Mouse (Mus musculus): ENCODE data around the gene Rab6a.
"Not testable (repeated sequence)": the region's sequence is repeated elsewhere in the genome, so short reads cannot be mapped to it uniquely, and the experiment has no call there.

Gene Rab6a

DNA sequence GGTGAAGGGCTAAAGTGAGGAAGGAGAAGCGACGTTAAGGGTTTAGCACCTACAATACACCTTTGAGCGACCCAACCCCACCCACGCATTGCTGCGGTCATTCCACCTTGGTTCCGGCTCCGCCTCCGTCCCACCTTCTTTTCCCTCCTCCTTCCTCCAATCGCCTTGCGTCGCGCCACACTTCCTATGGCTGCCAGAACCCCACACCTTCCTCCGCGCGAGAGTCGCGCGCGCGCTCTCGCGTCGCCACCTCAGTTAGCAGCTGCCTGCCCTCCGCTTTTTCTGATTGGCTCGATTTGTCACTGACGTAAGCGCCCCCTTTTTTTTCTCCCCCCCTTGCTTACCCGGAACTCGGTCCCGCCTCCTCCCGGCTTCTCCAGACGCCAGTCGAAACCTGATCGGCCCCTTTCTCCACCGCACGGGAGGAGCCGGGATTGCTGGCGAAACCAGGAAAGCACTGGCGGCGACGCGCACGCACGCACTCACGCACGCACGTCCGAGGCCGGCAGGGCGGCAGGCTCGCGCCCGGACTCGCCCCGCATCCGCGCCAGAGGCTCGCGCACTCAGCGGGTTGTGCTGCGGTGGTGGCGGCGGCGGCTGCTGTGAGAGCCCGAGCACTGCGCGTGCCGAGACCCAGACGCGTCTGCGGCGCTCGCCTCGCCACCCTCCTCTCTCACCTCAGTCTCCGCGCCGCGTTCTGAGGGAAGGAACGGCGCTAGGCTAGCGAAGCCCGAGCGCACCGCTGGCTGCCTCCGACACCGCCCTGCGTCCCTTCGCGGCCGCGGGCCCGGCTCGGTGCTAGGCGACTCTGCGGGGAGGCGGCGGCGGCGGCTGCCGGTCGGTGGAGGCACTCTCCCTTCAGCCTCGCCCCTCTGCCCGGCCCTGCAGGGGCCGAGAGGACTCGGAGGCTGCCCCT is at the start of gene Rab6a:
TSS of gene Rab6a (plus strand) at position 197 of the 916 bp plus-strand sequence.
- DNase-seq: peak; percentile 96

DNA sequence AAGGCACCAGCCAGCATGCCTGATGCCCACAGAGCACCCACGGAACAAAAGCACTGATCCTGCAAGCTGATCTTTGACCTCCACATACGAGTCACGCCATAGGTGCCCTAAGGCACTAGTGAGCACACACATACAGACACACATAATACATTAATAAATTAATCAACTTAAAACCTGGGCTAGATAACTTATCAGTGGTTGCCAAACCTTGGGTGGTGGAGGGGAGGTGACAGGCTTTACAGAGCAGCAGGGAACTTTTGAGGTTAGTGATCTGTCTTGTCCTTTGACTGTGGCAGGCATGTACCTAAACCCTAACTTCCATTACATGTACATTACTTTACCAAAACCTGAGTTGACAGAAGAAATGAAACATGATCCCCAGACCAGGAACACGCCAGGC is 47.9 kb upstream of the Rab6a start:
- DNase-seq: no peak

- no peak for DNase-seq
Measured at GRCm38 (mm10) chr7:100561861-100562587, 45.2 kb upstream of the Rab6a start.

GRCm38 (mm10) chr7:100567238-100567637 is 40.0 kb upstream of the Rab6a start:
- DNase-seq: not testable (repeated sequence)

DNA sequence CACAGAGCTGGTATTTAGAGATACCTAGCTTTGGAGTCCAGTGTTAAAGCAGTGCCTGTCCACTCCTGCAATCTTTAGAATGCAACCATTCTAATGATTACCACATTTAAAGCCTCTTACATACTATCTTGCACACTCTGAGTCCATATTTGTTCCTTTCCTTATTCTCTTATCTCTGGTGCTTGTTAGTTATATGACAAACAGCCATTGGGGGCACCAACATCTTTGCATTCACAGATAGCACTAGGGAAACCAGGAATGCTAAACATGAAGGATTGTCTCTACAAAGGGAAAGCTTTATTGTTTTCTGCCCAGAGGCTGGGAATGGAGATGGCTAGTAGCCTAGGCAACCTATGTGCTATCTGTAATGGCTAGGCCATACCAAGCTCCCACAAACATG is 37.3 kb upstream of the Rab6a start:
- no peak for DNase-seq

DNA sequence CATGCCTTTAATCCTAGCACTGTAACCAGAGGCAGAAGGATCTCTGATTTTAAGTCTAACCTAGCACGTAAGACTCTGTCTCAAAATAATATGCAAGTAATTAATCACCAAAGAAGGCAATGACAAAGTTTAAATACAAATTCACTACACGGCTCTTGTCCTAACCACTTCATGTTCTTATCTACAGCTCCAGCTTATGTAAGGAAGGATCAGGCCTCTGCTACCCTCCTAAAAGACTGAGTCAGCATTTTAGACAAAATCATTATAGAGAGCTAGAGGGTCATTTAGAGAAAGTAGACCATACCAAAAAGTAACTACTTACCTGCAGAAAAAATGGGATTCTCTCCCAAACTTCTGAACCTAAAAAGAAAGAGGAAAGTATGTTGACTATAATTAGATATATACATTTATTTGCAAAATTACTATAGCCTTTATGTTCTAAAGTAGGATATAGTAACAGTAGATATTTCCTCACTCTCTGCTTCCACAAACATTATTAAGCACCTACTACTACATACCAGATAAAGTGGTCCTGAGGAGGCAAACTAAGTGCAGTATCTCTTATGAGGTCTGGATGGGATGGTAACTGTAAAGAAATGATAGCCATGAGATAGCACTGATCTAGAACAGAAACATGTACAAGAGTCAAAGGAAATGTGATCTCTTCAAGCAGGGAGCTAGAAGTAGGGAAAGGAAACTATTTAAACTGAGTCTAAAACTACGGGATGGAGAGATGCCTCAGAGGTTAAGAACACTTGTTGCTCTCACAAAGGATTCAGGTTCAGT is 36.1 kb upstream of the Rab6a start:
- DNase-seq: no peak

DNA sequence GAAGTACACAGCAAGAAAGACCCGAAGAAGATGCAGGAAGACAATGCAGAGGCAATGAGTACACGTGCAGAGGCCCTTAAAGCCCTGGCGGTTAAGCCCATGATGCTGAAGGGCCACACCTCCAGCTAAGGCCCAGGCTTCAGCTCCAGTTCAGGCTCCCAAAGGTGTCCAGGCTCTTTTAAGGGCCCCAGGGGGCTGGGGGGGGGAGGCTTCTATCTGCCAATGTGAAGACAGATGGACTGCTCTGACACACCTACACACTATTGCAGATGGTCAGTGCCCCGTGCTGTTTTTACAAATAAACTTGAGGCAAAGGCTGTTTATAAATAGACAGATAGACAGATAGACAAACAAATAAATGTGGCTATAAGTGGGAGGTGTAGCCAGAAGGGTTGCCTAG is 35.1 kb upstream of the Rab6a start:
- DNase-seq: no peak

DNA sequence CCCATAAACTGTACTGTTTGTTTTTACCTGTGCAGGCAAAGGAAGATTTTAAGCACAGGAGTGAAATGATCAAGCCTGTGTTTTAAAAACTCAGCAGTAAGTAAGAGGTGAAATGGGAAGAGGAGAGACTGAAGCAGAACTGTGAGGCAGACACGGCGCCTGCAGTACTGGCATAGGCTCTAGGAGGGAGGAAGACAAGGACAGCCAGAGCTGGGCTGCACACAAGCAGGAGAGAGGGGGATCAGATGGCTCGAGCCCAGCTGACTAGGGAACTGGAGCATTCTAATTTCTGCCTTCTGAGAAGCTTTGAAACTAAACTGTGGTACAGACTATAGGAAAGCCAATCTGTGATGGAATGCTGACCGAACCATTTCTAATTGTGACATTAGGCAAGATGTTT is 34.5 kb upstream of the Rab6a start:
- DNase-seq: no peak

- DNase-seq: no peak
Measured at GRCm38 (mm10) chr7:100578794-100579193, 28.4 kb upstream of the Rab6a start.

GRCm38 (mm10) chr7:100582235-100582634 is 25.0 kb upstream of the Rab6a start:
- DNase-seq: no peak

DNA sequence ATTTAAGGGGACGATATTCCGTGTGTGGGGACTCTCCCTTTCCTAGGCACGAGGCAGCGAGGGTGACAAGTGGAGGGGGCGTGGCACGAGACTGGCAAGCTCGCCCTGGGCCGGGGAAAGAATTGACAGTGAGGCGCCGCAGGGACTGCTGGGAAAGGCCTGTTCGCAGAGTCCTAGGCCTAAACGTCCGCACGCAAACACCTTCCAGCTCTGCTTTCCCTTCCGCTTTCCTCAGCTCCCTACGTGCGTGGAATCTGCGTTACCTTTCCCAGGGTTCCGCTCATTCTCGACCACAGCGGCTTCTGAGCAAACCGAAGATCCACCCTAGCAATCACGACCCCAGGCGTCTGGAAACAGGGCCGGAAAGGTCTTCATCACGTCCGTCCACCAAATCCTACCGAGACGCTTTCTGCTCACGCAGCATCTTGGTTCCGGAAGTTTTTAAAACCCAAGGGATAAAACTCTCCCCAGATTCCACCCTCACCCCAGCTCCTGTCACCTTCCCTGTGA is 24.4 kb upstream of the Rab6a start:
- peak; percentile 96 for DNase-seq

DNA sequence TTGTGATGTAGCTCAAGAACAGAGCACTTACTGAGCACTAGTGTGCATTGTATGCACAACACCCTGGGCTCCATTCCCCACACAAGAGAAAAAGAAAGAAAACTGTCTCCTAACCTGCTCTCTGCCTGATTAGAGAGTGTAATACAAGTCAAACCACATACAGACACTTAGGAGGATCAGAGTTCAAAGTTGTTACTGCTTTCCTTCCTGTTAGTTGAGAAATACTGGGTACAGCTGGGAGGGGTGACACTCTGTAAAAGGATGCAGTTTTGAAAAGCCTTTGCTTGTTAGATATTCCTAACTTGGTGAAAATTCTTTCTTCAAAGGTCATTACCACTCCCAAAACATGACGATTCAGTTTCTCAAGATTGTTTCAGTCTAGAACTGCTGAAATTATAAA is 17.4 kb upstream of the Rab6a start:
- no peak for DNase-seq

DNA sequence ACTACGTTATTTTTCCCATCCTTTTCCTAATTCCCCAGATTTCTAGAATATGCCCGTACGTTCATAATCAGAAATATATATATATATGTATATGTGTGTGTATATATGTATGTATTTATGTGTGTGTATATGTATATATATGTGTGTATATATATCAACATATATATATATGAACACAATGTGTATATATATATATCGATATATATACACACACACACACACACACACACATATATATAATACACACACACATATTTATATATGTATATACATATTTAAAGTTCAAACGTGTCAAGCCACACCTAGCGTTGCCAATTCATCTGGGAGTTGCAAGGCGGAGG is 16.7 kb upstream of the Rab6a start:
- DNase-seq: no peak

GRCm38 (mm10) chr7:100590845-100591521 is 16.2 kb upstream of the Rab6a start:
- peak; percentile 90 for DNase-seq

- DNase-seq: no peak
Measured at GRCm38 (mm10) chr7:100591522-100591852, 15.7 kb upstream of the Rab6a start.

GRCm38 (mm10) chr7:100593349-100593748 is 13.9 kb upstream of the Rab6a start:
- no peak for DNase-seq

DNA sequence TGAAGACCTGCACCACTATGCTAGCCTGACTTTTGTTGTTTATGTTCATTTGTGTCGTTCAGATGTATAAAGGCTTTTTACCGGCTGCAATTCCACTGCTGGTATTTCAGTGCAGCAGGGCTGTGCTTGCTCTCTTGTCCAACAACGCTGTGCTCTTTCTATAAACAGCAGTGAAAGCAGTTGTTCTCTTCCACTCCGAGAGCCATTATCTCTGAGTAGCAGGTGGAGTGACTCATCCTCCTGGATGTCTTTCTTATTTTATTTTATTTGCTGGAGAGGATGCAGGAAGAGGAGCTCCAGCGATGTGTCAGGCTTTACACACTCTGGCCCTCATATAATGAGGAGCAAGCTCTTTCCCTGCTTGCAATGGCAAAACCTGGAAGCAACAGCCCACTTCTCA is 7.0 kb upstream of the Rab6a start:
- no peak for DNase-seq

DNA sequence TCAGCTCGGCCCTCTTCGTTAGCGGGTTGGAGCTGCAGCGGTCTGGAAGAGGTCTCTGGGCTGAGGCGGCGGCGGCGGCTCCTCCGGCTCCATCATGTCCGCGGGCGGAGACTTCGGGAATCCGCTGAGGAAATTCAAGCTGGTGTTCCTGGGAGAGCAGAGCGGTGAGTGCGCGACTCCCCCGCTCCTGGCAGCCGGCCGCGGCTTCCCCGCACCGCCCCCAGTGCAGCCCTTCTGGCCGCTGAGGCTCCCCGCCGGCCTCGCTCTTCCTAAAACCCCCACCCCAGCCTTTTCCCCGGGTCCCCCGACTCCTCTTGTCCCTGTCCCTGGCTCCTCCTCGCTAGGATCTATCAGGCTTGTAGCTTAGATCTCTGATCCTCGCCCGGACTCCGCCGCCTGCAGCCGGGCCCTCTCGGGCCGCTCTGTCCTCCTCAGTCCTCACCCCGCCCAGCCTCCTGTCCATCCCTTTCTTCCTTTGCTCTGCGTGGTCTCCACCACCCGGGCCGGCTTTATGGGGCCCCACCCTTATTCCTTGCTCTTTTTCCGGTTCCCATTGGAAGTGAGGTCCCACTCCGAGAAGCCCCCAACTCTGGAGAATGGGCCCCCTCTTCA is 1.0 kb downstream of the Rab6a start, which contains the start of gene Mrpl48:
TSS of gene Mrpl48 (minus strand) at position 172 of the 612 bp plus-strand sequence.
- DNase-seq: peak; percentile 67

GRCm38 (mm10) chr7:100608910-100609309 is 1.7 kb downstream of the Rab6a start:
- no peak for DNase-seq

- DNase-seq: no peak
Measured at GRCm38 (mm10) chr7:100616121-100616857, 9.1 kb downstream of the Rab6a start.

DNA sequence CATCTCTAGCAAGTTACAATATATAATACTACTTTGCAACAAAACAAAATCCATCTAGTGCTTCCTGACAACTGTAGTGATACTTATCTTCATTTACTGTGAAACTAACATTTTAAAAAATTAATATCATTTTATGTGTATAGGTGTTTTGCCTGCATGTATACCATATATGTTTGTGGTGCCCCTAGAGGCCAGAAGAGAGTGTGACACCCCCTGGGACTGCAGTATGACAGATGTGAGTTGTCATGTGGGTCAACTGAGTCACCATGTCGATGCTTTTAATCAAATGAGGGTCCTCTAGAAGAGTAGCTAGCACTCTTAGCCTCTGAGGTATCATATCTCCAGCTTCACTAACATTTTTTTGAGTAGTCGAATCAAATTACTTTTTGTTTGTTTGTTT is 15.1 kb downstream of the Rab6a start:
- no peak for DNase-seq
